Mouse (Mus musculus) heart, adult 2 months (tissue): ENCODE data around the gene Olfr308. TPM values are rescaled to one million over a fixed set of nuclear protein-coding genes. Genes with fewer than 3 reads are reported as not detected.
"Not testable (repeated sequence)": the region's sequence is repeated elsewhere in the genome, so short reads cannot be mapped to it uniquely, and the experiment has no call there.

ENCODE experiments used
- DNase-seq, 2 experiments: peaks; one replicate each; pipeline ENCODE4 v3.0.0; 2021
- H3K27ac ChIP-seq: fragments of 200-600 bp; 2 replicates; pipeline ENCODE4 v1.8.1; 2022
- H3K27me3 ChIP-seq: fragments of 200-500 bp; 2 replicates; pipeline ENCODE4 v1.6.1; 2012; ENCODE audit warnings: mild to moderate bottlenecking, low read length, inconsistent platforms, mixed read lengths; ENCODE audit not compliant: control insufficient read depth, insufficient read depth
- H3K36me3 ChIP-seq: fragments of 200-500 bp; 2 replicates; pipeline ENCODE4 v1.6.1; 2012; ENCODE audit warnings: low read length, inconsistent platforms; ENCODE audit not compliant: control insufficient read depth, insufficient read depth
- H3K4me1 ChIP-seq: fragments of 200-500 bp; 2 replicates; pipeline ENCODE4 v1.6.1; 2011; ENCODE audit warnings: low read length; ENCODE audit not compliant: control insufficient read depth, insufficient read depth
- H3K4me3 ChIP-seq: fragments of 200-600 bp; 2 replicates; pipeline ENCODE4 v1.8.1; 2022
- H3K79me2 ChIP-seq: fragments of 200-500 bp; replicated peaks from 2 replicates; pipeline ENCODE4 v1.6.1; 2012; ENCODE audit warnings: mild to moderate bottlenecking, inconsistent platforms, low read length, moderate library complexity, mixed read lengths; ENCODE audit not compliant: control insufficient read depth, insufficient read depth
- H3K9ac ChIP-seq: fragments of 200-500 bp; 2 replicates; pipeline ENCODE4 v1.6.1; 2012; ENCODE audit warnings: low read depth, mild to moderate bottlenecking, control low read depth, inconsistent platforms, low read length, mixed read lengths
- CTCF ChIP-seq: fragments of 200-600 bp; IDR thresholded peaks from 2 replicates; pipeline ENCODE4 v1.8.1; 2022; ENCODE audit warnings: antibody characterized with exemption, mild to moderate bottlenecking, moderate library complexity
- EP300 ChIP-seq: fragments of 200-500 bp; IDR thresholded peaks from 2 replicates; pipeline ENCODE4 v1.6.1; 2011; ENCODE audit warnings: low read depth, low read length, control low read depth; ENCODE audit not compliant: insufficient read depth
- POLR2A ChIP-seq: fragments of 200-500 bp; IDR thresholded peaks from 2 replicates; pipeline ENCODE4 v1.6.1; 2011; ENCODE audit warnings: mild to moderate bottlenecking, low read depth, low read length, control low read depth; ENCODE audit not compliant: insufficient read depth
- WGBS: fragments of 180-500 bp; shearing (Covaris S2); methylation state at CpG from one replicate; pipeline ENCODE4 v1.1.7; 2018; 5-methylcytosine and 5-hydroxymethylcytosine counted together
- intact Hi-C: fragments of 180-260 bp; cut with DNase I; formaldehyde crosslinking; loops from one replicate; pipeline ENCODE4 v1.15.1; 2025
- long read RNA-seq: library from polyadenylated mRNA; stranded (forward); transcript quantifications from one replicate; pipeline ENCODE4 v2.0.0, GENCODE M21; 2021
- polyA plus RNA-seq: library from polyadenylated mRNA; depleted of rRNA; stranded (reverse); fragments of >200 nt; gene quantifications from 2 replicates; pipeline ENCODE4 v1.2.3, GENCODE M21; 2012; rRNA removed
- total RNA-seq, 2 experiments: library from RNA; stranded (reverse); gene quantifications; 2 replicates each; pipeline ENCODE4 v1.2.3; 2021

Gene Olfr308
- not detected for total RNA-seq
- not detected in 2 replicates for polyA plus RNA-seq
- long read RNA-seq = 0 reads

GRCm38 (mm10) chr7:86325530-86325929, at the start of gene Olfr308:
Olfr308 (minus strand) TSS chr7:86325630.
- Histone ChIP-seq H3K27ac (no peak within 1 kb of the TSS), H3K9ac (no peak within 1 kb of the TSS), H3K36me3 (no peaks in the 10 kb centered on the region), H3K4me1 (no peaks in the 10 kb centered on the region), H3K27me3 (no peaks in the 10 kb centered on the region), H3K4me3 (no peak within 1 kb of the TSS), H3K79me2 (no peaks in the 10 kb centered on the region)
- TF ChIP-seq CTCF = no peak
- no peak for TF ChIP-seq EP300
- no peak for TF ChIP-seq POLR2A
- no peak for DNase-seq
- intact Hi-C loops = no loop called here

GRCm38 (mm10) chr7:86366828-86367227, 41.4 kb upstream of the Olfr308 start, which contains the start of gene Olfr305:
Olfr305 (minus strand) TSS chr7:86366928.
- intact Hi-C loops = no loop called here
- 65% methylated on average over 1 of the region's 1 CpGs for WGBS

GRCm38 (mm10) chr7:86346296-86346695, 20.9 kb upstream of the Olfr308 start:
- intact Hi-C loops, DNase-seq, H3K4me1 ChIP-seq, H3K79me2 ChIP-seq, H3K9ac ChIP-seq, H3K36me3 ChIP-seq, H3K4me3 ChIP-seq, H3K27me3 ChIP-seq, H3K27ac ChIP-seq: not testable (repeated sequence)
- 84% methylated on average over 9 of the region's 9 CpGs for WGBS

More at GRCm38 (mm10) chr7:86366828-86367227, 41.4 kb upstream of the Olfr308 start, which contains the start of gene Olfr305:
- Histone ChIP-seq H3K4me1 (no peaks in the 10 kb centered on the region), H3K27ac (no peak within 1 kb of the TSS), H3K9ac (no peak within 1 kb of the TSS), H3K27me3 (no peaks in the 10 kb centered on the region), H3K79me2 (no peaks in the 10 kb centered on the region), H3K4me3 (no peak within 1 kb of the TSS), H3K36me3 (no peaks in the 10 kb centered on the region)
- DNase-seq = no peak
- TF ChIP-seq CTCF (no peak), POLR2A (no peak), EP300 (no peak)

- TF ChIP-seq CTCF (no peak), EP300 (no peak), POLR2A (no peak)
- Histone ChIP-seq H3K4me1 (no peaks in the 10 kb centered on the region), H3K36me3 (no peaks in the 10 kb centered on the region), H3K4me3 (no peak overlapping the region), H3K9ac (no peak overlapping the region), H3K27ac (no peak overlapping the region), H3K79me2 (no peaks in the 10 kb centered on the region), H3K27me3 (no peaks in the 10 kb centered on the region)
- DNase-seq = no peak
- 42% methylated on average over 3 of the region's 3 CpGs for WGBS
- intact Hi-C loops = no loop called here
These were observed 18.8 kb upstream of the Olfr308 start for GRCm38 (mm10) chr7:86344253-86344652.

GRCm38 (mm10) chr7:86342881-86343565, 17.6 kb upstream of the Olfr308 start:
- Histone ChIP-seq H3K27ac (no peak overlapping the region), H3K27me3 (no peaks in the 10 kb centered on the region), H3K9ac (no peak overlapping the region), H3K79me2 (no peaks in the 10 kb centered on the region), H3K36me3 (no peaks in the 10 kb centered on the region), H3K4me1 (no peaks in the 10 kb centered on the region), H3K4me3 (no peak overlapping the region)
- intact Hi-C loops = no loop called here
- TF ChIP-seq EP300 (no peak), POLR2A (no peak), CTCF (no peak)
- 65% methylated on average over 14 of the region's 14 CpGs for WGBS
- DNase-seq = no peak

- TF ChIP-seq EP300 (no peak), CTCF (no peak), POLR2A (no peak)
- H3K9ac ChIP-seq = no peak within 1 kb of the TSS
- intact Hi-C loops = no loop called here
- no peak within 1 kb of the TSS for H3K27ac ChIP-seq
- H3K36me3 ChIP-seq = no peaks in the 10 kb centered on the region
- H3K79me2 ChIP-seq = no peaks in the 10 kb centered on the region
- H3K4me3 ChIP-seq = no peak within 1 kb of the TSS
- WGBS = 53% methylated on average over 1 of the region's 1 CpGs
- no peaks in the 10 kb centered on the region for H3K4me1 ChIP-seq
- H3K27me3 ChIP-seq = no peaks in the 10 kb centered on the region
- DNase-seq = no peak
These were observed 12.1 kb upstream of the Olfr308 start, which contains the start of gene Olfr307 for GRCm38 (mm10) chr7:86337486-86337885. Olfr307 (minus strand) TSS chr7:86337586.
